Mouse (Mus musculus): ENCODE measurements around the gene Gtf3c6. TPM values are rescaled to one million over a fixed set of nuclear protein-coding genes. Genes with fewer than 3 reads are reported as not detected.
A peak's percentile ranks its signal among the peaks of the same experiment; 100 is the strongest.

Gtf3c6 gene
- total RNA-seq (2015; ENCODE audit: low replicate concordance) (14.4 and 28.6 TPM in 2 replicates), total RNA-seq (2017; ENCODE audit: low replicate concordance) (16.7 and 28.5 TPM in 2 replicates)

- ATAC-seq (replicated peaks; ENCODE audit: low FRiP score, poor library complexity, severe bottlenecking), result peak; percentile 92
Observed at GRCm38 (mm10) chr10:40257414-40258255, at the start of gene Gtf3c6. Gene Gtf3c6, minus strand, starts transcription at chr10:40258108.

GRCm38 (mm10) chr10:40305989-40306388, 48.1 kb upstream of the Gtf3c6 start:
- no peak for ATAC-seq (replicated peaks; ENCODE audit: low FRiP score, poor library complexity, severe bottlenecking)

GRCm38 (mm10) chr10:40302140-40302985, 44.5 kb upstream of the Gtf3c6 start, which contains the start of gene Amd1:
Gene Amd1, minus strand, starts transcription at chr10:40302186.
- peak; percentile 93 for ATAC-seq (replicated peaks; ENCODE audit: low FRiP score, poor library complexity, severe bottlenecking)

GRCm38 (mm10) chr10:40301181-40302075, 43.5 kb upstream of the Gtf3c6 start:
- 0 out of 2 replicates have a peak, but pooled peaks have one; percentile 12 for ATAC-seq (replicated peaks; ENCODE audit: low FRiP score, poor library complexity, severe bottlenecking)

GRCm38 (mm10) chr10:40300648-40301171, 42.8 kb upstream of the Gtf3c6 start:
- ATAC-seq (replicated peaks; ENCODE audit: low FRiP score, poor library complexity, severe bottlenecking), result peak; percentile 84

- no peak for ATAC-seq (replicated peaks; ENCODE audit: low FRiP score, poor library complexity, severe bottlenecking)
Observed at GRCm38 (mm10) chr10:40292640-40293039, 34.7 kb upstream of the Gtf3c6 start.

GRCm38 (mm10) chr10:40286767-40287166, 28.9 kb upstream of the Gtf3c6 start:
- no peak for ATAC-seq (replicated peaks; ENCODE audit: low FRiP score, poor library complexity, severe bottlenecking)

- no peak for ATAC-seq (replicated peaks; ENCODE audit: low FRiP score, poor library complexity, severe bottlenecking)
Observed at GRCm38 (mm10) chr10:40285571-40285970, 27.7 kb upstream of the Gtf3c6 start.

- no peak for ATAC-seq (replicated peaks; ENCODE audit: low FRiP score, poor library complexity, severe bottlenecking)
Observed at GRCm38 (mm10) chr10:40284997-40285396, 27.1 kb upstream of the Gtf3c6 start.

GRCm38 (mm10) chr10:40284179-40284831, 26.4 kb upstream of the Gtf3c6 start:
- no peak for ATAC-seq (replicated peaks; ENCODE audit: low FRiP score, poor library complexity, severe bottlenecking)

- ATAC-seq (replicated peaks; ENCODE audit: low FRiP score, poor library complexity, severe bottlenecking), result no peak
Observed at GRCm38 (mm10) chr10:40283636-40284035, 25.7 kb upstream of the Gtf3c6 start.

GRCm38 (mm10) chr10:40281565-40281964, 23.7 kb upstream of the Gtf3c6 start:
- ATAC-seq (replicated peaks; ENCODE audit: low FRiP score, poor library complexity, severe bottlenecking), result no peak

- no peak for ATAC-seq (replicated peaks; ENCODE audit: low FRiP score, poor library complexity, severe bottlenecking)
Observed at GRCm38 (mm10) chr10:40278317-40278716, 20.4 kb upstream of the Gtf3c6 start.

- ATAC-seq (replicated peaks; ENCODE audit: low FRiP score, poor library complexity, severe bottlenecking), result peak; percentile 38; the same call in 1 of the 2 replicates
Observed at GRCm38 (mm10) chr10:40275991-40276390, 18.1 kb upstream of the Gtf3c6 start.

GRCm38 (mm10) chr10:40273938-40274337, 16.0 kb upstream of the Gtf3c6 start:
- peak; percentile 97 for ATAC-seq (replicated peaks; ENCODE audit: low FRiP score, poor library complexity, severe bottlenecking)

- ATAC-seq (replicated peaks; ENCODE audit: low FRiP score, poor library complexity, severe bottlenecking), result no peak
Observed at GRCm38 (mm10) chr10:40271216-40271615, 13.3 kb upstream of the Gtf3c6 start.

GRCm38 (mm10) chr10:40264920-40265319, 7.0 kb upstream of the Gtf3c6 start:
- ATAC-seq (replicated peaks; ENCODE audit: low FRiP score, poor library complexity, severe bottlenecking), result no peak

- no peak for ATAC-seq (replicated peaks; ENCODE audit: low FRiP score, poor library complexity, severe bottlenecking)
Observed at GRCm38 (mm10) chr10:40263691-40264090, 5.8 kb upstream of the Gtf3c6 start.

GRCm38 (mm10) chr10:40262200-40262599, 4.3 kb upstream of the Gtf3c6 start:
- no peak for ATAC-seq (replicated peaks; ENCODE audit: low FRiP score, poor library complexity, severe bottlenecking)

Measured in erythroblast, adult 5-6 weeks (primary cell).